Mouse (Mus musculus) erythroblast, adult 5-6 weeks (primary cell): ENCODE measurements around the gene 6330409D20Rik. TPM values are rescaled to one million over a fixed set of nuclear protein-coding genes. Genes with fewer than 3 reads are reported as not detected.

Experiments
- ATAC-seq: replicated peaks from 2 replicates; pipeline ENCODE4 v1.8.0; 2016; ENCODE audit warnings: moderate number of reproducible peaks, mild to moderate bottlenecking, moderate TSS enrichment, inconsistent platforms; ENCODE audit not compliant: poor library complexity, low FRiP score, severe bottlenecking
- total RNA-seq, 2 experiments: library from RNA; stranded (forward) in 1 of 2; stranded (reverse) in 1 of 2; fragments of 150-400 nt in 1 of 2; fragments of 200-764, 138-1000 nt in 1 of 2; gene quantifications; 2 replicates each; pipeline versions ENCODE4 v1.2.3 to v1.2.4; 2015 to 2017; ENCODE audit warnings: low replicate concordance in 2 of 2

6330409D20Rik gene
- total RNA-seq (2015; ENCODE audit: low replicate concordance) (not detected in 2 replicates), total RNA-seq (2017; ENCODE audit: low replicate concordance) (not detected in 2 replicates)

- ATAC-seq, result no peak
Observed at GRCm38 (mm10) chr2:32740916-32741272, at the start of gene 6330409D20Rik. Gene 6330409D20Rik, minus strand, starts transcription at chr2:32741016.

DNA sequence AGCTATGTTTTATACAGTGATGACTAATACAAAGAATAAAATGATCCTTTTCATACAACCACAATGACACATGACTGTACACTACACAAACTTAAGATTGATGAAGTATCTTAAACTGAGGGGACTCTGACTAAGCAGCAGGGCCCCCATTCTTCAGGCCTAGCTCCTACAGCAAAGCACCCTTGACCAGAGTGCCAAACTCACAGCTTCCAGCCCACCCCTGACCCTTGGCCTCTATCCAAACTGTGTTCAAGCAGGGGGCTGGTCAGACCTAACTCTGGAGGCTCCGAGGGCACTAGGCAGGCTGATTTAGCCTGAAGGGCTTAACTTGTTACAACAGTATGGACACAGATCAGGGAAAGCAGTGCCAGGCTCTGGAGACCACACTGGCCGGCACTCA lies 47.8 kb upstream of the 6330409D20Rik start:
- ATAC-seq, result no peak

- ATAC-seq, result no peak
Observed at GRCm38 (mm10) chr2:32787176-32787575, 46.4 kb upstream of the 6330409D20Rik start.

- ATAC-seq, result no peak
Observed at GRCm38 (mm10) chr2:32784048-32784681, 43.3 kb upstream of the 6330409D20Rik start, which contains the start of gene Cfap157. Gene Cfap157, minus strand, starts transcription at chr2:32784428.

DNA sequence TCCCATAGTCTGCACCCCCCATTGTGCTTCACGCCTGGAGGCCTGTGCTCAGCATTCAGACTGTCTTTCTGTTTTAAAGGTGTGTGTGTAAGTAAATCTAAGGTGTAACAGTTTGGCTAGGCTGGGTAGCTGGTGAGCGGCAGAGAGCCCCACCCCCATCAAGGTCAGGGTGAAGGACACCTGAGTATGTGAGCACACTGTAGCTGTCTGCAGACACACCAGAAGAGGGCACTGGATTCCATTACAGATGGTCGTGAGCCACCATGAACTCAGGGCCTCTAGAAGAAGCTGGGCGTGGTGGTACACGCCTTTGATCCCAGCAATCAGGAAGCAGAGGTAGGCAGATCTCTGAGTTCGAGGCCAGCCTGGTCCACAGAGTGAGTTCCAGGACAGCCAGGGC lies 40.9 kb upstream of the 6330409D20Rik start:
- no peak for ATAC-seq

DNA sequence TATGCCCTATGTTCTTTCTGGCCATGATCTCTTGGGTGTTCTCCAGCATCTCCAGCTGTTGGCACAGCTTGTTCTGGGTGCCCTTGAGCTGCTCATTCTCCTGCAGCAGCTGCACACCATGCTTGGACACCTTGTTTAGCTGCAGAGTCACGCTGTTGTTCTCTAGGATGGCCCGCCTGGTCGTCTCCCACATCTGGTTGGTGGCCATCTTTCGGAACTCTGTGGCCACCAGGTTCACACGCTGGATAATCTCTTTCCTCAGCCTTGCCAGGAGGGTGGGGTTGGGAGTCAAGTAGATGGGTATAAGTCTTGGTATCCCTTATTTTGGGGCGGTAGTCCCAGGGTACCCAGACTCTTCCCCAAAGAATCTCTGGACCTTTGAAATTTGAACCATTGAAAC lies 38.9 kb upstream of the 6330409D20Rik start:
- no peak for ATAC-seq

DNA sequence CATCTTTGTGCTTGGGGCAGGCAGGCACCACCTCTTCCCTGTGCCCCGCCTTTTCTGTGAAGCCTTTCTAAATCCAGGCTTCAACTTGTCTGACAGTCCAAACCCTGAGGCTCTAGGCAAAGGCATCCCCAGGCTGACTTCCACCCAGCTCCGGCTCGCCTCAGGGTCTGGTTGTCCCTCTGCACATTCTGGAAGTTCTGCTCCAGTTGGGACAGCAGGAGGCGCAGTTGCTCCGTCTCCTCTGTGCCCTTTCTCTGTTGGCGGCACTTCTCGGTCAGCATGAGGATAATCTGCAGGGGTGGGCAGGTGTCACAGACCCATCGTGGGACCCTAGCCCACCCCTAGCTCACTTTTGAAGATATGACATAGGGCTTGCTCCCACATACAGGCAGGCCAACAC lies 38.3 kb upstream of the 6330409D20Rik start:
- no peak for ATAC-seq

DNA sequence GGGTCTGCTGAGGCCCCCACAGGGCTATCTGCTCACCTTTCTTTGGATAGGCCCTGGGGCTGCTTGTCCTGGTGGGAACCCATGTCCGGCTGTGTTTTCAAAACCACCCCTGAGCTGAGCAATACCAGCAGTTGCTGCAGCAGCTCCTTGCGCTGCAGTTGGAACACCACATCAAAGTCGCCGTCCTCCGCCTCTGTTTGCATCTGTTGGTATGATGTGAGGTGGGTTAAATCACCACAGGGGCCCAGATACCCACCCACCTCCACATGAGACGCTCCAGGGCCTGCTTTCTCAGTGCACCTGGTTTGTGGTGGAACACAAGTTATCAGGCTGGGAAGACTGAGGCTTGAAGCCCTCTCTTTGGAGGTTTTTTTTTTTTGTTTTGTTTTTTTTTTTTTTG lies 37.3 kb upstream of the 6330409D20Rik start:
- no peak for ATAC-seq

DNA sequence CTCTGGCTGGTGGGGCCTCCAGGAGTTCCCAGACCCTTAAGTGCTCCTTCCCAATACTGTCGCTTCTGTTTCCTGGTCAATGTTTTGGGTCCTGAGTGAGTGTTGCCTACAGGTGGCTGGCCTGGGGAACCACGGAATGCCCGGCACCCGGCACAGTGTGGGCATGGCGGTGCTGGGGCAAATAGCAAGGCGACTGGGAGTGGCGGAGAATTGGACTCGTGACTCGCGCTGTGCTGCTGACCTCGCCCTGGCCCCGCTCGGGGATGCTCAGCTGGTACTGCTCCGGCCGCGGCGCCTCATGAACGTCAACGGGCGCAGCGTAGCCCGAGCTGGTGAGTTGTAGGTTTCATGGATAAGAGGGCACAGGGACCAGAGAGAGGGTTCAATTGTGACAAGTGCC lies 35.4 kb upstream of the 6330409D20Rik start:
- 0 out of 2 replicates have a peak, but pooled peaks have one; percentile 21 for ATAC-seq

- ATAC-seq, result peak; percentile 94
Observed at GRCm38 (mm10) chr2:32775359-32776074, 34.7 kb upstream of the 6330409D20Rik start, which contains the start of the genes Ttc16 and Ptrh1. Gene Ttc16, minus strand, starts transcription at chr2:32775633. Gene Ptrh1, plus strand, starts transcription at chr2:32775786.

DNA sequence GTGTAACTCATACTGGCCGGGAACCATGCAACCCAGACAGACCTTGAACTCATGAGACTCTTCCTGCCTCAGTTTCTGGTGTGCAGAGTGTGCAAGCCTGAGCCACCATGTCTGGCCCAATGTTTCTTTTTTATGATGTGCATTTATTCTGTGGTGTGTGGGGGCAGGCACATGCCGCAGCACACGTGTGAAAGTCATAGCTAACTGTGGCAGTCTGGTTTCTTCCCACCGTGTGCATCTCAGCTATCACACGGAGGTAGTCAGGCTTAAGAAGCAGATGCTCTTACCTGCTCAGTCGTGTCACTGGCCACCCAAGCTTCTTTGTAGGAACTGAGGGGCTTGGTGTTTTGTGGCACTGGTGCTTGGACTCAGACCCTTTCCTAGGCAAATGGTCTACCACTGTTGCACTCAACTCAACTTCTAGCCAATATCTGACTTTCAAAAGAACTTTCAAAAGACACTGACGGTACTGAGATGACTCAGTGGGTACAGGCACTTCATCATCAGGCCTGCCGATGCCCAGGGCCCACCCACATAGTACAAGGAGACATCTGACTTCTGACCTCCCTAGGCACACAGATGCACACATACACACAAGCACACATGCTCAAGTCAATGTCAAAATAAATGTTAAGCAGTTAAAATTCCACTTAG lies 31.9 kb upstream of the 6330409D20Rik start:
- ATAC-seq, result no peak

DNA sequence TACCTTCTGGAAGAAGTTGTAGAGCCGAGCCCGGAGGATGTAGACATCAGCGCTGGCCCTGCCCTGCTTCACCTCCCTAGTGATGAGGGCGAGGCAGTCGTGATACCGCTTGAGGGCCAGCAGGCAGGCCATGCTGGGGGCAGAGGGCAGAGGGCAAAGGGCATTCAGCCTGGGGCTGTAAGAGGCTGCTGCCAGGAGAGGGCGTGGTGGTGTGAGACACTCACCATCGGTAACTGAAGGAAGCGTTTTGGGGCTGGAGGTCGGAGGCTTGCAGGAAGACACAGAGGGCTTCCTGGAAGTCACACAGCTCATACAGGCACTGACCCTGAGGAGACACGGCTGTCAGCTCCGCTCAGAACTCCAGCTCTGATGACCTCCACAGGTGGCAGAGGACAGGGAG lies 31.1 kb upstream of the 6330409D20Rik start:
- no peak for ATAC-seq

- ATAC-seq, result no peak
Observed at GRCm38 (mm10) chr2:32769327-32770085, 28.7 kb upstream of the 6330409D20Rik start.

GRCm38 (mm10) chr2:32768661-32769285 lies 28.0 kb upstream of the 6330409D20Rik start:
- ATAC-seq, result no peak

DNA sequence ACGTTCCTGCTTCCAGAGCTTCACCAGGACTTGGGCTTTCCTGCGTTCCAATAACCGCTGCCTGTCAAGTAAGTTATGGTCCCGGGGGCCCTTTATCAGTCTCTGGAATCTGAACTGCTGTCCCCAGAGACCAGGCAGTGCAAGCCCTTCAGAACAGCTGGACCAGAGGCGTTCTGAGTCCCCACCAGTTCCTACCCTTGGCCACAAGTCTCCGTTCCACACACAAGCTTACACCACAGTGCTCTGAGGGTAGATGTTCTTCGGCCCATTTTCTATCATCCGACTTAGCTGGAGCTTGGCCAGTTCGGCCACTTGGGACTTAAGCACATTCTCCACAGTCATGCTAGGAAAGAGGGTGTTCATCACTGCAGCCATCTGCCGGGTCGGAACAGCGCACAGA lies 26.4 kb upstream of the 6330409D20Rik start:
- no peak for ATAC-seq

GRCm38 (mm10) chr2:32763353-32763752 lies 22.5 kb upstream of the 6330409D20Rik start:
- no peak for ATAC-seq

- no peak for ATAC-seq
Observed at GRCm38 (mm10) chr2:32761859-32762258, 21.0 kb upstream of the 6330409D20Rik start.

DNA sequence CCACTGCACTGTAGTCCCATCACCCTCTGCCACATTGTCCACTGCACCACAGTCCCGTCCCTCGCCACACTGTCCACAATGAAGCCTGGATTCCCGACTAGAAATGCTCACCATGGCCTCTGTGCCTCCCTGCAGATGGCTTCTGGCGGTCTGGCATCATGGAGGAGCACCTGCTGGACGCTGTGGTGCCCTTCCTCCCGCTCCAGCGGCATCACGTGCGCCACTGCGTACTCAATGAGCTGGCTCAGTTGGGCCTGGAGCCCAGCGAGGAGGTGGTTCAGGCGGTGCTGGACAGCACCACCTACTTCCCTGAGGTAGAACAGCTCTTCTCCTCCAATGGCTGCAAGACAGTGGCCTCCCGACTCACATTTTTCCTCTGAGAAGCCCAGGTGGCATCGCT lies 20.5 kb upstream of the 6330409D20Rik start:
- ATAC-seq, result no peak

DNA sequence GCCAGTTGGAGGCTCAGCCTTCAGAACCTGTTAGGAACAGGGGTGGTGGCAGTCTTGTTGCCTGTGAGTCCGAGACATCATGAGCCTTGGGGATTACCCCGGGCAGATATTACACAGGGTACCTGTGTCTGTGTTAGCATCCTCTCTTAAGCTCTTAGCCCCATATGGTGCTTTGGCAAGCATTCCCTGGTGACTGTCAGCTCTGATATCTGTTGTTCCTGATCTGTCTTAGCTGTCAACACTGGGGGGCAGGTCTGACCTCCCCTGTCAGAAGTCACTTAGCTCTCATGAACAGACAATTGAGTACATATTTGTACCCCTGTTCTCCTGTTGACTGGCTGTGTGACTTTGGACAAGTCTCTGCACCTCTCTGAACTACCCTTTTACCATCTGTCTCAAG lies 18.2 kb upstream of the 6330409D20Rik start:
- no peak for ATAC-seq

DNA sequence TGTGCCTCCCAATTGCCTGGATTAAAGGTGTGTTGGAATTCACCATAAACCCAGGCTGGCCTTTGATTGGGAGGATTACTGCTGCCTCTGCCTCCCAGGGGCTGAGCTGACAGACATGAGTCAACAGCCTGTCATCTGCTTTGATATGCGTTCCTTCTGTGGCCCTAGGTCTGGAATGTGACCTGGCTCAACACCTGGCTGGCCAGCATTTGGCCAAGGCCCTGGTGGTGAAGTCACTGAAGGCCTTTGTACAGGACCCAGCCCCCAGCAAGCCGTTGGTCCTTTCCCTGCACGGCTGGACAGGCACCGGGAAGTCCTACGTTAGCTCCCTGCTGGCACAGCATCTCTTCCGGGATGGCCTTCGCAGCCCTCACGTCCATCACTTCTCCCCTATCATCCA lies 17.7 kb upstream of the 6330409D20Rik start:
- no peak for ATAC-seq
